Mouse (Mus musculus) C2C12 (cell line): ENCODE data around the gene Eno2. TPM values are rescaled to one million over a fixed set of nuclear protein-coding genes. Genes with fewer than 3 reads are reported as not detected.
"Not testable (repeated sequence)": the region's sequence is repeated elsewhere in the genome, so short reads cannot be mapped to it uniquely, and the experiment has no call there.

Experiments used
- H3K27me3 ChIP-seq: one replicate; pipeline ENCODE4 v1.6.1; 2011; ENCODE audit not compliant: control insufficient read depth, insufficient read depth, insufficient read length
- H3K36me3 ChIP-seq: one replicate; pipeline ENCODE4 v1.6.1; 2011; ENCODE audit not compliant: control insufficient read depth, insufficient read depth
- H3K4me3 ChIP-seq: one replicate; pipeline ENCODE4 v1.5.1; 2011; ENCODE audit warnings: mild to moderate bottlenecking, control low read depth; ENCODE audit not compliant: poor library complexity, insufficient read depth, severe bottlenecking
- H3K79me2 ChIP-seq: one replicate; pipeline ENCODE4 v1.6.1; 2011; ENCODE audit not compliant: control insufficient read depth, insufficient read depth
- H3K79me3 ChIP-seq: one replicate; pipeline ENCODE4 v1.6.1; 2011; ENCODE audit warnings: low read depth, control low read depth
- H3ac ChIP-seq: one replicate; pipeline ENCODE3; 2011; ENCODE audit warnings: low read depth; ENCODE audit not compliant: control insufficient read depth, insufficient read length
- CEBPB ChIP-seq: IDR thresholded peaks from one replicate; pipeline ENCODE4 v1.6.1; 2011; ENCODE audit warnings: low read depth, mild to moderate bottlenecking, control low read depth, moderate library complexity
- CTCF ChIP-seq: IDR thresholded peaks from one replicate; pipeline ENCODE4 v1.5.1; 2011; ENCODE audit not compliant: control insufficient read depth, insufficient read depth, insufficient read length
- FOSL1 ChIP-seq: IDR thresholded peaks from one replicate; pipeline ENCODE4 v1.8.0; 2011; ENCODE audit warnings: mild to moderate bottlenecking, low read length; ENCODE audit not compliant: poor library complexity, insufficient read depth, severe bottlenecking
- MAX ChIP-seq: IDR thresholded peaks from one replicate; pipeline ENCODE4 v1.6.1; 2011; ENCODE audit warnings: mild to moderate bottlenecking, control low read depth
- MYOD1 ChIP-seq: IDR thresholded peaks from one replicate; pipeline ENCODE4 v1.6.1; 2011; ENCODE audit warnings: low read depth; ENCODE audit not compliant: control insufficient read depth, insufficient read length
- MYOG ChIP-seq: IDR thresholded peaks from one replicate; pipeline ENCODE4 v1.6.1; 2011; ENCODE audit not compliant: control insufficient read depth, insufficient read length; ENCODE audit errors: extremely low read depth
- USF1 ChIP-seq: IDR thresholded peaks from one replicate; pipeline ENCODE4 v1.6.1; 2011; ENCODE audit warnings: low read depth, mild to moderate bottlenecking, control low read depth, moderate library complexity
- polyA plus RNA-seq: library from polyadenylated mRNA; unstranded; fragments of >200 nt; fragmentation: generic; extraction: Trizol; gene quantifications from one replicate; pipeline ENCODE4 v1.2.1, GENCODE M21; 2012; ENCODE audit warnings: missing spikeins

Eno2 gene
- polyA plus RNA-seq, 1 experiment, result 5.5 TPM

DNA sequence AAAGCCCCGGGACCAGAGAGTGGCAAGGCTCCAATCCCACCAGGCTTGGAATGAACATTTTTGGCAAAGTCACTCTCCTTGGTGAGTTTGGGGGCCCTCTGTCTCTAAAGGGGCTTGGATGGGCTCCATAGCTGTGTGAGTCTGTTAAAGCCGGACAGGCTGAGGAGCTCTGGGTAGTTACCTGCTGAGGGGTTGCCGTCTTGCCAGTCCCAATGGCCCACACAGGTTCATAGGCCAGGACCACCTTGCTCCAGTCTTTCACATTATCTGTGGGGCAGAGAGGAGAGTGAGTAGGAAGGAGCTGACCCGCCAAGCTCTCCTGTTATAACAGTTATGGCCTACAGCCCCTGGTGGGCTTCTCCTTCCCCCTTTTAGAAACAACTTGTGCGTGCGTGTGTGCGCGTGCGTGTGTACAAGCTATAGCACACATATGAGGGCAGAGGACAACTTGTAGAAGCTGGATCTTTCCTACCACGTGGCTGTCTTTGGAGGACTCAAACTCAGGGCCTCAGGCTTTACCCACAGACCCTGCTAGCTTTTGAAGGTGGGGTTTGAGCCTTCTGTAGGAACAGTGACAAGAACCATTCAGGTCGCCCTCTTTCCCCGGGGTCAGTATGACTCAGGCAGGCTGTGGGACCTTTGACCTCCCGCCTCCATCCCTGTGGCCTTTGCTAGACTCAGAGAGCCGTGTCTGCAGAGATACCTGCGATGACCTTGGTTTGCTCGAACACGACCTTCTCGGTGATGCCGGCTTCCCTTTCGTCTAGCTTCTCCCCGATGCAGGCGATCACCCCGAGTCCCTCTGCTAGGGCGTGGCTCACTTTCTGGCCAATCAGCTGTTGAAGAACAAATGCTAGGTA, 42.5 kb upstream of the Eno2 start:
- Histone ChIP-seq H3K36me3 (peaks cover 48% of the 10 kb centered on the region), H3K79me3 (peaks cover 31% of the 10 kb centered on the region), H3K79me2 (peaks cover 38% of the 10 kb centered on the region), H3K27me3 (no peaks in the 10 kb centered on the region), H3ac (no peak overlapping the region), H3K4me3 (peak overlapping the region; percentile 94)
- TF ChIP-seq FOSL1 (no peak), MYOG (no peak), USF1 (no peak), CEBPB (no peak), CTCF (no peak), MYOD1 (no peak), MAX (no peak)

- no peak overlapping the region for H3ac ChIP-seq
- H3K36me3 ChIP-seq, result peaks cover 46% of the 10 kb centered on the region
- TF ChIP-seq MAX, result no peak
- no peak for TF ChIP-seq CTCF
- no peak for TF ChIP-seq FOSL1
- TF ChIP-seq MYOG, result no peak
- TF ChIP-seq MYOD1, result no peak
- TF ChIP-seq CEBPB, result no peak
- TF ChIP-seq USF1, result no peak
- H3K79me2 ChIP-seq, result peaks cover 38% of the 10 kb centered on the region
- H3K79me3 ChIP-seq, result peaks cover 31% of the 10 kb centered on the region
- H3K4me3 ChIP-seq, result no peak overlapping the region
- H3K27me3 ChIP-seq, result no peaks in the 10 kb centered on the region
Observed at GRCm38 (mm10) chr6:124811403-124811665, 41.9 kb upstream of the Eno2 start.

DNA sequence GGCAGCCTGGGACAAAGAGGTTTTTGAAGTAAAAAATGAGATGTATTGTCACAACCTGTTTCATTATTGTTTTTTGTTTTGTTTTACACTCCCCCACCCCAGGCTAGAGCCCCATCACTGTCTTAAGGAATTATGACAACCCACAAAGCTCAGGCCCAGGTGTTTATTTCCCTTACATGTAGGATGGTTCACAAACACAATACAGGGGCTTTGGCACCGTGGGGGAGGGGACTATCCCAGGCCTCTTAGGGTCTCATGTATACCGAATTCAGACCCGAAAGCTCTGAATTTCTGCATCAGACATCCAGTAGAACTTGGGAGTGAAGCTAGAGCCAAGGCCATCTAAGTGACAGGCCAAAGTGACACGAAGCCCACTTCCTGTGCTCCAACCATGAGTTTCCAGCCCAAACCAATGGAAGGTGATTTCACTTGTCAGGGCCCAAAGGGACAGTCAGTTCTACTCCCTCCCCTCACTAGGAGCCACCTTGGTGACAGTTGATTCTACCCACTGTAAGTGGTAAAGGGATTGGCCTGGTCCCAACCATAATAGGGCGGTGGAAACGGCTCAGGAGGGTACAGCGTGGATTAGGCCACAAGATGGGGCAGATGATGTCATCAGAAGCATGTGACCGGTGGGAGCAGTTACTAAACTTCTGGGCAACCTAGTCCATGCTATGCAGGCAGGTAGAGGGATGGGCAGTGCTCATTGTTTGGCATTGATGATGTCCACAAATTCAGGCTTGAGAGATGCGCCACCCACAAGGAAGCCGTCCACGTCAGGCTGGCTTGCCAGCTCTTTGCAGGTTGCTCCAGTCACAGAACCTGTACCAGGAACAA, 41.3 kb upstream of the Eno2 start:
- H3ac ChIP-seq, H3K4me3 ChIP-seq, H3K27me3 ChIP-seq: not testable (repeated sequence)
- Histone ChIP-seq H3K79me3 (peaks cover 31% of the 10 kb centered on the region), H3K36me3 (peaks cover 42% of the 10 kb centered on the region), H3K79me2 (peaks cover 38% of the 10 kb centered on the region)

GRCm38 (mm10) chr6:124809775-124810538, 40.5 kb upstream of the Eno2 start:
- peak overlapping the region; percentile 49 for H3K4me3 ChIP-seq
- no peaks in the 10 kb centered on the region for H3K27me3 ChIP-seq
- H3K36me3 ChIP-seq, result peaks cover 34% of the 10 kb centered on the region
- H3K79me3 ChIP-seq, result peaks cover 31% of the 10 kb centered on the region
- TF ChIP-seq MYOG, result no peak
- TF ChIP-seq CEBPB, result no peak
- TF ChIP-seq USF1, result no peak
- no peak for TF ChIP-seq MAX
- TF ChIP-seq MYOD1, result no peak
- no peak for TF ChIP-seq FOSL1
- no peak for TF ChIP-seq CTCF
- H3K79me2 ChIP-seq, result peaks cover 38% of the 10 kb centered on the region
- H3ac ChIP-seq, result peak overlapping the region; percentile 38

DNA sequence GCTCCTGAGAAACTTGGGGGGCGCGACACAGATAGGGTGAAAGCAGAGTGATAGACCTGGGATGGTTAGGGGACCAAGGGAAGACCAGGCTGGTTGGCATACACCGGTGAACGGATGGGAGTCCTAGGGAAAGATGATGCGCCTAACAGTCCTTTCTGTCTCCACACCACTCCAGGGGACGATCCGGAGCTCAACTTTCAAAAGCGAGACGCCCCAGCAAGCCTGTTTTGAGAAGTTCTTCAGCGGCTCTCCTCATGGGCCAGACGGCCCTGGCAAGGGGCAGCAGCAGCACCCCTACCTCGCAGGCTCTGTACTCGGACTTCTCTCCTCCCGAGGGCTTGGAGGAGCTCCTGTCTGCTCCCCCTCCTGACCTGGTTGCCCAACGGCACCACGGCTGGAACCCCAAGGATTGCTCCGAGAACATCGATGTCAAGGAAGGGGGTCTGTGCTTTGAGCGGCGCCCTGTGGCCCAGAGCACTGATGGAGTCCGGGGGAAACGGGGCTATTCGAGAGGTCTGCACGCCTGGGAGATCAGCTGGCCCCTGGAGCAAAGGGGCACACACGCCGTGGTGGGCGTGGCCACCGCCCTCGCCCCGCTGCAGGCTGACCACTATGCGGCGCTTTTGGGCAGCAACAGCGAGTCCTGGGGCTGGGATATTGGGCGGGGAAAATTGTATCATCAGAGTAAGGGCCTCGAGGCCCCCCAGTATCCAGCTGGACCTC, 39.7 kb upstream of the Eno2 start:
- Histone ChIP-seq H3K36me3 (peaks cover 32% of the 10 kb centered on the region), H3K79me3 (peaks cover 31% of the 10 kb centered on the region), H3ac (peak overlapping the region; percentile 66), H3K4me3 (peak overlapping the region; percentile 49), H3K27me3 (no peaks in the 10 kb centered on the region), H3K79me2 (peaks cover 38% of the 10 kb centered on the region)
- TF ChIP-seq CTCF (peak; percentile 95), MAX (peak; percentile 35), CEBPB (no peak), MYOG (no peak)
